Mouse (Mus musculus) urinary bladder, adult 18-20 months (tissue): ENCODE data around the gene P2rx4.

Source experiments
- DNase-seq, 2 experiments: peaks; one replicate each; pipeline ENCODE4 v3.0.0; 2022; ENCODE audit warnings: low spot score in 2 of 2, mixed read lengths in 2 of 2

P2rx4 gene

DNA sequence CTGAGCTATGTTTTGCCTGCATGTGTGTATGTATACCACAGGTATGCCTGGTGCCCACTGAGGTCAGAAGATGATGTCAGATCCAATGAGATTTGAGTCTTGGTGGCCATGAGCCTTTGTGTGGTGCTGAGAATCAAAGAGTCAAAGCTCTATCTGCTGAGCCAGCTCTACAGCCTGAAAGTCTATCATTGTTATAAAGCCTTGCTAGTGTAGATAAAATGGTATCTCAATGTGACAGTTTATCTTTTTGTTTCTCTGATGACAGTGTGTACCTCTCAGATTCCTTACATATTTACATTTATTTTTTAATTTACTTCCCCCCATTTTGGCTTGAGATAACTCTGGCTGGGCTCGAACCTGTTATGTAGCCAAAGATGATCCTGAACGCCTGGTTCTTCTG lies 3.8 kb upstream of the P2rx4 start:
- DNase-seq = no peak

DNA sequence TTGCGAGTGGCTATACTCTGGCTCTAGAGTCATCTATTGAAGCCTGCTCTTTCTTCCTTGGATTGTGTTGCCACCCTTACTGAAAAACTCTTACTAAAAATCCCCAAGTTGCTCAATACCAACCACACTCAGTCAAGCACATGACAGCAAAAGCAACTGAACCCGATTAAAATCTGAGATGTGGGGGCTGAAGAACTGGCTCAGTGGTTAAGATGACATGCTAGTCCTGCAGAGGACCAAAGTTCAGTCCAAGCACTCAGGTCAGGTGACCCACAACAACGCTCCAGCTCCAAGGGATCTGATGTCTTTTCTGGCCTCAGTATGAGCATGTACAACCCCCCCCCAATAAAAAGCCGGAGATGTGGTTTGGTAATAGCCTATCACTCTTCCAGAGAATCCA lies 2.8 kb upstream of the P2rx4 start:
- DNase-seq = no peak

DNA sequence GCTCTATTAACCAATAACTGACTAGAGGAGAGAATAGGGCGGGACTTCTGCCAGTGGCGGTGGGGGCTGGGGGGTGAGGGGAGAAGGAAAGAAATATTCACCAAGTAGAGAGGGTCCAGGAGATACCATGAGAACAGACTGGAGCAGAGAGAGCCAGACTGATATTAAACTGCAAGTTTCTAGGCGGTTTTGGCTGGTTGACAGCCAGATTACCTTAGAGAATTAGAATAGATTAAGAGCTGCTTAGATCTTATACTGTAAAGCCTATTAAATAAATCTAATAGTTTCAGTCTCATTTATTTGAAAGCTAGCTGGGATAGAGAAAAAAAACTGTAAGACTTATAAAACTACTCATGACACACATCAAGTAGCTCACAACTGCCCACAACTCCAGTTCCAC lies 2.2 kb upstream of the P2rx4 start:
- DNase-seq = no peak

DNA sequence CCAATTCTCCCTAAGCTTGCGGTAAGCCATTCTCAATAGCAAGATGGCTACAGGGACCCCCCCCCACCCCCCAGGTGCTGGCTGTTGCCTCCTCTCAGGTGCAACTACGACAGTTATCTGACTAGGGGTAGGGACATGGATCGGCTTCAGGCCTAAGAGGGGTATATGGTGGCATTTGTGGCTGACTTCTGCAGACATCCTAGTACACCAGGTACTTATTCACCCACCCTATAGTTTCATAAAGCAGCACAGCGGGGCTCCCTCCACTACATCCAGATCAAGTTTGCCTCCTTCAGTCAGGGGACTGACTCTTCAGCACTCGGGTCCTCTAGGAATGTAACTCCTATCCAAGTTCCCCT lies 448 bp upstream of the P2rx4 start:
- DNase-seq = no peak

DNA sequence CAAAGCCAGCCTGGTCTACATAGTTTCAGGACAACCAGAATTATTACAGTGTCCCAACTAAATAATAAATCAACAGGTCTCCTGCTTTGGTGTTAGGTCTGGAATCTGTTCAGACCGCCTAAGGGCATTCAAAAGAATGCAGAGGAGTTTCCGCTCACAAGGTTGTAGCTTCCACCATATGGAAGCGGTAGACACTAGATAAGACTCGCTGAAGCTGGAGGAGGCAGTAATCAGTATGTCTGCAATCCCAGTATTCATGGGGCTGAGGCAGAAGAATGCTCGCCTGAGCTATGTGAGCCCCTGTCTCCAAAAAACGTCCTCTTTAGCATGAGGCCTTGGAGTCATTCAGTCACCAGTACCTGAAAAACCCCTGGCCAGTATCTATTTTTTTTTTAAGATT lies 1.5 kb downstream of the P2rx4 start:
- no peak for DNase-seq

DNA sequence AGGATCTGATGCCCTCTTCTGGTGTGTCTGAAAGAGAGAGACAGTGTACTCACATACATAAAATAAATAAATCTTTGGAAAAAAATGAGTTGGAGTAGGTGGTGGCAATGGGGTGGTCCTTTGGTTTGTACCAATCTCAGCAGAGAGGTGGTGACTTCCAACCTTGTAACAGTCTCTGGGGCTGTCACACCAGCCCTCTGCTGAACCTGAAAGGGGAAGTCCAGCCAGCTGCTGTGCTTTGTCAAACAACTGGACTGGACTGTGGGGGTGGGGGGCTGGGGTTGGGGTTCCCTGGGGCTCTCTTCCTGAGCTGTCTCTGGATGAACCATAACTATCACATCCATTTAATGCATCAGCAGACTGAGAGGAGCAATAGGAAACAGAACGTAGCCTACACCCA lies 8.4 kb downstream of the P2rx4 start:
- DNase-seq = no peak

DNA sequence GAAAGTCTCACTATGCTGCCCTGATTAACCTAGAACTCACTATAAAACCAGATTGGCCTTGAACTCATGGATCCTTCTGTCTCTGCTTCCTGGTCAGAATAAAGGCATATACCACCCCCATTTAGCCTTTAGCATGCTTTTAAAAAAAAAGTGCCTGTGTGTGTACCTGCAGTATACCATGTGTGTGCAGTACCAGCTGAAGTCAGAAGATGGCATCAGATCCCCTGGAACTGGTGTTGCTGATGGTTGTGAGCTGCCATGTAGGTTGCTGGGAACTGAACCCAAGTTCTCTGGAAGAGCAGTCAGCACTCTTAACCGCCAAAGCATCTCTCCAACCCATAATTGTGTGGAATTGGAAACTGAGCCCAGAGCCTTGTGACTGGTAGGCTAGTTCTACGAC lies 9.4 kb downstream of the P2rx4 start:
- no peak for DNase-seq

DNA sequence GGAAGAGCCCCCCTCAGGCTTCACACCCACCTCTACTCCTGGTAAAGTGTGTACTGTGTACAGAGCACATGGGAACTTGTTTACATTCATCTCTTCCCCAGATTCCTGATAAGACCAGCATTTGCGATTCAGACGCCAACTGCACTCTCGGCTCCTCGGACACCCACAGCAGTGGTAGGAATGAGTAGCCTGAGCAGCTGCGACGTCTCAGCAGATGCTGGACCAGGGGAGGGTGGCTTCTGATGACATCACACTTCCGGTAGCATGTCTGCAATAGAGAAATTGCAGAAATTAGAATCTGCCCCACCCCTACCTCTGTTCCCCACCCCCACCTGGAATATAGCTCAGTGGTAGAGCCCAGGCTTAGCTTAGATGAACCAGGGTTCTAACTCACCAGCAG lies 11.1 kb downstream of the P2rx4 start:
- DNase-seq = no peak

DNA sequence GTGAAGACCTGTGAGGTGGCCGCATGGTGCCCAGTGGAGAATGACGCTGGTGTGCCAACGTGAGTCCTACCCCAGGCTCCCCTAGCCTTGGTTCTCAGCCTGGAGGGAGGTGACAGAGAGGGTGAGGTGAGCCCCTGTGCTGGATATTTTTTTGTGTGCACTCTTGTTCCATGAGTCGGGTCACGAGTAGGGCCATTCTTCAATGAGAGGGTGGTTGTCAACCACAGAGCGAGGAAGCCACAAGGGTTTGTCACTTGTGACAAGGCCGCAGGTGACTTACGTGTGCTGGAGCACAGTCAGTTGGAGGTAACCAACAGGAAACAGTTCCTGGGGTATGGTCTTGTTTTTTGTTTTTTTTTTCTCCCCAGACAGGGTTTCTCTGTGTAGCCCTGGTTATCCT lies 11.8 kb downstream of the P2rx4 start:
- no peak for DNase-seq

DNA sequence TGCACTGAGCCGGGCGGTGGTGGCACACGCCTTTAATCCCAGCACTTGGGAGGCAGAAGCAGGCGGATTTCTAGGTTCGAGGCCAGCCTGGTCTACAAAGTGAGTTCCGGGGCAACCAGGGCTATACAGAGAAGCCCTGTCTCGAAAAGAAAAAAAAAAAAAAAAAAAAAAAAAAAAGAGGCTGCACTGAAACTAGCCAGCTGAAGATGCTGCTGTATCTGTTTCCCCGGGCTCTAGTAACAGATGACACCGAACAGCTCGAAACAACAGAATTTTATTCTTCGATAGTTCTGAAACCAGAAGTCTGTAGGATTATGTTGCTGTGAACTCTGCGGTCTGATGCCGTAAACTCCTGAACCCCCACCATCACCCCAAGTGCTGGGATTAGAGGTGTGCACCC lies 18.1 kb downstream of the P2rx4 start:
- no peak for DNase-seq

DNA sequence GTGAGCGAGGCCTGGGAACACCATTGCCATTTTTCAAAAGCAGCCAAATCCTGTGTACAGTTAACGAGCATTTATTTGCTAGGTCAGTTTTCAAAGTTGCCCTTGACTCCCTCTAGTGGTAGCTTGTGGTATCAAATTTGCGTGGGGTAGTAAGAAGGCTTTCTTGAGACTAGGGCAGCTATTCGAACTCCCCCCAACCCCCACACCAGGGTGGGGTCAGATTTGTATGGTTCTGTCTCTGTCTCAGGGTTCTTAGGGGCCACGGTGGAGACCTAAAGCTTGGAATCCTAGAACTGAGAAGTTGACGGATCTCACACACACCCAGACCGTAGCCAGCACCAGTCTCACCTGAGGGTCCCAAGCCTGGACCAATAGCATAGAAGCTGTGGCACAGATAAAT lies 18.7 kb downstream of the P2rx4 start:
- peak; percentile 12 to 31 for DNase-seq

DNA sequence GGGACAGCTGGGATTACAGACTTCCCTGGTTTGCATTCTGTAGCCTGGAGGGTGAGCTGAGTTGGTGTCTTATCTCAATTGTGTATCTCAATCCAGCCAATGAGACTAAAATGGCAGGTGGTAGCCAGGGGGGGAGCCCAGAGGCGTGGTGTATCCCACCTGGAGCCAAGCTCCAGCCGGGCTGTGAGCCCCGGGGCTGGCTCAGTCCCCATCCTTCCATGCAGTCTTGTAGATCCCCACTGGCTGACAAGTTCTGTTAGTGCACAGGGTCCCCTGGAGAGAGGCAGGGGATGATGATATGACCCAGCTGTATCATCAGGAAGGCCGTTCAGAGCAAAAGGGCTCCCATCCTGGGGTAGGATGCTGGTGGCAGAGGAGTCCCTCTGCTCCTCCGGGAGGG lies 19.3 kb downstream of the P2rx4 start:
- DNase-seq = no peak

DNA sequence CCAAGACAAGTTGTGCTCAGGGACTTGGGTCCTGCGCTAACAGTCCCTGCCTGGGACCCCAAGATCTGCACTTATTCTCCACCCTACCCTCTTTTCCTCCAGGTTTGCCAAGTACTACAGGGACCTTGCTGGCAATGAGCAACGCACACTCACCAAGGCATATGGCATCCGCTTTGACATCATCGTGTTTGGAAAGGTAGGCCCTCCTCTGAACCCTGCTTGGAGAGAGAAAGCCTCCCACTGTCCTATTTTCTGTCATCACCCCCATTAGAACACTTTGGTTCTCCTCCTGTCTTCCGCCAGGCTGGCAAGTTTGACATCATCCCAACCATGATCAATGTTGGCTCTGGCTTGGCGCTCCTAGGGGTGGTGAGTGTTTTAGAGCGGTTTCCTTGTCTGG lies 19.8 kb downstream of the P2rx4 start:
- DNase-seq = no peak

DNA sequence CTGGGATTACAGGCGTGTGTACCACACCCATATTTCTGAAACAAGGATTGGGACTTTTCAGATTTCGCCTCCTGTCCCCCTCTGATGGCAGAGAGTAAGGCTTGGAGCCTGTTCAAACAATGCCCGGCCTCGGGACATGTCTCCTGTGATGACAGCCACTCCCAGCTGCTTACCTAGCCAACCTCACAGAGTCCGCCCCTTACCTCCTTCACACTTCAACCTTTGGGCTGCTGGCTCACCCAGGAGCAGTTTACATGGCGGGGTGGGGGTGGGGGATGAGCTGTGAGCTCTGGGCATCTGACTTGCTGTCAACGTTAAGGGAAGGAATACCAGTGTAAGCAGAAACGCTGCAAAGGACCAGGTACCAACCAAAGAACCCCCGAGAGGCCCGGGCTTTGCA lies 23.4 kb downstream of the P2rx4 start:
- no peak for DNase-seq

DNA sequence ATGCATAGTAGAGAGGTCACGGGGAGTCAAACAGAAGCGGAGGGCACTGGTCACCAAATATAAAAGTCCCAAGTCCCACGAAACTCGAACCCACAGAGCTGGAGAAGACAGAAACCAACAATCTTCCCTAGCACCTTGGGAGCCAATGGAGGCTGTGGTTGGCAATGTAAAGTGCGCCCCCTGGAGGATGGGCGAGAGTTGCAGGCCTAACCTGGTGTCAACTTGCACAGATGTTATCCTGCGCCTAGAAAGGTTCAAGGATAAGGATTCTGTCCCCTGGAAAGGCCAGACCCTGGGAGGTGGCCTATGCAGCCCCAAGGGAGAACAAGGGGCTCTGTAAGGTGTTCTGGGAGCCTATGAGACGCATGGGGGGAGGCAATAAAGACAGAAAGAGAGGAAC lies 24.0 kb downstream of the P2rx4 start:
- peak; percentile 34 to 52 for DNase-seq

DNA sequence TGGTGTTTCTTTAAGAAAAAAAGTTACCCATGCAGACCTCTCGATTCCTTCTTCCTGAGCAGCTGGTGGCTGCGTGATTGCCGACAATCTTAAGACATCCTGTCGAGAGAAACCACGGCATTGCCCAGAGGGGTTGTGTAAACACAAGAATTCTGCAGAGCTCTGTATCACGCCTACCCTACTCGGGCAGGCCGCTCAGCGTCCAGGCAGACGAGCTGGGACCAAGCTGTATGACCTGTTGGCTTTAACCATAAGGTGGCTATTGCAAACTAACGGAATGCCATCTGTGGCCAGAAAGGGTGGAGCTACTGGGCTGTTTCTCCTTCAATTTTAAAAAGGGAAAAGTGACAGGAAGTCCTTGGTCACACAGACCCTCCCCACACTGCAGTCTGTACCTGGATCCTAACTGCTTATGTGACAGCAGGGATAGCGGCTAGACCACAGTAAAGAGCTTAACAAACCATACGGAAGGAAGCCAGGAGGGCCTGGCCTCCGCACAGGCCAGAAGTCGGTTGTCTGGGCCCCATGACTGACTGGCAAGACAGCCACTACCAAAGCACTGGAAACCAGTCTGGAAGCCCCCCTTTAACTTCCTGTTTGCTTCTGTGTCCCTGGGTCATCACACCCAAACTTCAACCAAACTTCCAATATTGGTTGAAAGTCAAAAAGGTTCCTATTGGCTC lies 24.8 kb downstream of the P2rx4 start:
- DNase-seq = no peak

DNA sequence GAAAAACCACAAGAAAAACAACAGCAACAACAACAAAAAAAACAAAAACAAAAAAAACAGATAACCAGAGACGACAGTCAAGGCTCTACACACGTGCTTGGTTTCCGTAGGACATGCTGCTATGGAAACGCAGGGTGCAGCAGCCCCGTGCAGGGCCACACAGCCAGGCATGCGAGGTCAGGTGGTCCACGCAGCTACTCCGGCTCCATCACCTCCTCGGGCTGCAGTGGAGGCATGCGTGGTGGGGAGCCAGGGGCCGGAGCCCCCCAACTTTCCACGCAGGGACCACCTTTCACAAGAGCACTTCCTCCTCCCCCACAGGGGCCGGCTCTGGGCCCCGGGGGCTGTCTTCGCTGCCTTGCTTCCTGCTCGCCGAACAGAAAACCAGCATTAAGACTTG lies 26.5 kb downstream of the P2rx4 start:
- DNase-seq = no peak

DNA sequence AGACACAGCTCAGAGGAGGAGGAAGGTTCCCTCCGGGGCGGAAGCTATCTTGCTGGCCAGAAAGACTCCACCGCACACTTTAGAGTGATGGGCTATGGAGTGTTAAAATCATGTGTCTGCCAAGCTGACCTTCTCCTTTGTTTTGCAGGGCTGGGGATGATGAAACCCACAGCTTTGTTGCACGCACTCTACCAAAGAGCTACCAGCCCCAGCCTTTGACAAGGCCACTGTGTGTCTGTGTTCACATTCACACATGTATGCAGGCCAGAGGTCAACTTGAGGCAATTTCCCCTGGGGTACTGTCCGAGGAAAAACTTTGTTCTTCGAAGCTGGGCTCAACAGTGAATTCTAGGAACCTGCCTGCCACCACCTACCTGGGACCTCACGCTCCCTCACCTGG lies 28.5 kb downstream of the P2rx4 start:
- no peak for DNase-seq

DNA sequence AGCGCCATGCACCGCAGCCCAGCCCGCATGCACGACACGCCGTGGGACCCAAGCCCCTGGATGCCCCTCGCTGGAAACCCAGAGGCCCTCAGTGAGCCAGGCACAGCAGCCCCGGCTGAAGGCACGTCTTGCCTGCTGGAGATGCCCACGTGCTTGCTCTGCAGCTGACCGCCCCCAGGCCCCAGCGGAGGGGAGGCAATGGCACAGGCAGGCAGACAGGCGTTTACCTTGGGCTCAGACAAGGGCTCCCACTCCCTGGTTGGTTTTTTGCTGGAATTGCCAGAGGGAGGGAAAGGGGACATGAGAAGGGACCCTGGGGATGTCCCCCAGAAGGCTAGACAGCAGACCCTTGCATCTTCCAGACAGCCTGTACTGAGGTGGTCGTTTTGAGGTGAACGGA lies 29.4 kb downstream of the P2rx4 start:
- DNase-seq = no peak

DNA sequence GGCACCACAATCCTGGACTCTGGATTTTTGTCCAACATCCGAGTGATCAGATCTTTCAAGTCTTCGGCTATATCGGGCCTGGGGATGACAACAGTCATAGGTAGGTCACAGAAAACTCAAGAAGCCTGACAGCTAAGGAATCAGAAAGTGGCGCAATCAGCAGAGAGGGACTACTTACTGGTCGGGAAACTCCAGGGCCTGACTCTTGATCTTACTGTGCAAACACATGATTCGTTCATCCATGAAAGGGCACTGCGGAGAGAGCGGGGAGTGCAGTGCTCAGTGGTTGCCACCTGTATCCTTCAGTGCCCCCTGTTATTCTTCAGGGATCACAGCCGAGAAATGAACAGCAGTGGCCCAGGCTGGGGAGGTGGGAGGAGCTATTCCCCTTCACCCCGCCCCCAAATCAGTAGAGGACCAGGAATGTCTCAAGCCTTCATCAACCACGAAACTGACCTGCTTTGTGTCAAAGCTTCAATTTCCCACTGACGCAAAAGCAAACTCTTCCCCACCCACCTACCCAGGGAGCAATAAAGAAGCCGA lies 36.6 kb downstream of the P2rx4 start:
- no peak for DNase-seq

DNA sequence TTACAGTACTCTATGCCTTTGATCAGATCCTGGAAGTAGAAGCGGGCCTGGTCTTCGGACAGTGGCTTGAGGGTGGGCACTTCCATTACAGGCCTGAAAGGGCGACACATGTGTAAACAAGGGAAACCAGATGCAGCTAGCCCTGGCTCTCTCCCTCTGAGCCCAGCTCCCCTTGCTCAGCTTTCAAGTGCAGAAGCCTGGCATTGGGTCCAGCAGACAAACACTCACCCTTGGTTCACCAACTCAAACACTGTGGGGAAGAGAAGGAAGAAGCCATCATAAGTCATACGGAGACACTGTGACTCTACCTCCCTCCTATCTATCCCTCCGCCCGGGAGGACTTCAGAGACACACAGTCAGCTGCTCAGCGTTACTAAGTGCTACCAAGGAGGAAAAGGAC lies 40.6 kb downstream of the P2rx4 start:
- DNase-seq = no peak

DNA sequence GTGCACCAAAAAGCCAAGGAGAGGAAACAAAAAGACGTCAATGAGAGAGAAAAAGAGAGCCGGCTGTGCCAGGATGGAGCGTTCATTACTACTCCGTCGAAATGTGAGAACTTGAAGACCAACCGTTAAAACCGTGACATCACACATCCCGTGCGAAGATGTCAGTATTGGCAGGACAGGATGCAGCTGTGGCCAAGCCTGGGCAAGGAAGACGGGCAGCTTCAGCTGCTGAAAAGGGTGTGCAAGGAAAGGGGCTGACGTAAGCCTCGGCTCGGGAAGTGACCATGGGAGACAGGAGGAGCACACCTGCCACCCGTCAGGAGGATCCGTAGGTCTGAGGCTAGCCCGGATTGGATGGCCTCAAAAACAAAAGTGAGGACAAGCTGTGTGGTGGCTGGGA lies 47.1 kb downstream of the P2rx4 start:
- no peak for DNase-seq

DNA sequence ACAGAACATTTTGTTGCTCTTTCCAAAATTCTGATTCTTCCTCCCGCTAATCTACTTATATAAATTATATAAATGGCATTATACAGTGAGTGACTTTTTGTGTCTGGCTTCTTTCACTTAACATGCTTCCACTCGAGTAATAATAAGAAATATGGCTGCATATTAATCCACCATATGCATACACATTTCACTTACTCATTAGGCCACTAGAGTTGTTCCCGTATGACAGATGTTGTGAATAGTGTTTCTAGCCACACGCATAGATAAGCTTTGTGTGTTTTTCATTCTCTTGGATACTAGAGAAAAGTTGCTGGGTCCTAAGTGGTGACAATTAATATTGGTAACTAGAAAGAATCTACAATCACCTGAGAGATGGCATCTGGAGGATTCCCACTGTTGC lies 48.3 kb downstream of the P2rx4 start:
- no peak for DNase-seq

DNA sequence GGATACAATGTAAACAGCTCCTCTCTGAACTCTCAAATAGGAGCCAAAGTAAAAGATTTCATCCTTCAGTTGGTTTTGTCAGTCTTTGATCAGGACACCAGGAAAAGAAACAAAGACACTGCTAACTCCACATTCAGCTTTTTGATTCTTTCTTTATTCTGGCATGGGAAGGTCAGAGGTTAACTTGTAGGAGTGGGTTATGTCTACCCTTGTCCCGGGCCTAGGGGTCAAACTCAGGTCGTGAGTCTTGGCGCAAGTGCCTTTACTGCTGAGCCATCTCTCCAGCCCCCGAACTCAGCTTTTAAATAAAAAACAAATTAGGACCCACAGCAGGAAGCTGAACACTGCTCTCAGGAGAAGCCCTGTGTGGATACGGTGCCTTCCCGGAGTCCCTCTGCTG lies 48.8 kb downstream of the P2rx4 start:
- DNase-seq = no peak
